Mouse (Mus musculus): ENCODE measurements at regions not wholly inside any gene's neighbourhood (a gene's known extent, or its start where the extent isn't known, plus 50 kb on each side); places are given as distances from the start of the nearest gene placed in this dataset.

DNA sequence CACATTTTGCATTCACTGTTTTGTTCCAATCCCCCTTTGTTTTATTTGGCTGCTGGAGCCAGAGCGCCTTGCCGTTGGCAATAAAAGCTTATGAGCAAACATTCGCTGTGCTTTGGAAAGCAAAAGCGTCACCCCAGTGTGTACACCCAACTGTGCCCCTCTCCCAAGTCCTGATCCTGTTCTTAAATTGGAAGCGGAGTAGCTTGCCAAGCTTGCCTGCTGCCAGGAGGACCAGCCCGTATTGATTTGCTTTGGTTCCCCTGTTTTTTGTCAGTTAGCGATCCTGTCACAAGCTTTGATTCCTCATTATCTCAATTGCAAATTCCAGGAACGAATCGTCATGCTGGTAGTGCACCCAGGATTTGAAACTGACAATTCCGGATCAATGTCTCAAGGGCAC, 917.5 kb downstream of the Olfm4 start:
- no peak for DNase-seq (ENCODE audit: low spot score in 2 of 2)

DNA sequence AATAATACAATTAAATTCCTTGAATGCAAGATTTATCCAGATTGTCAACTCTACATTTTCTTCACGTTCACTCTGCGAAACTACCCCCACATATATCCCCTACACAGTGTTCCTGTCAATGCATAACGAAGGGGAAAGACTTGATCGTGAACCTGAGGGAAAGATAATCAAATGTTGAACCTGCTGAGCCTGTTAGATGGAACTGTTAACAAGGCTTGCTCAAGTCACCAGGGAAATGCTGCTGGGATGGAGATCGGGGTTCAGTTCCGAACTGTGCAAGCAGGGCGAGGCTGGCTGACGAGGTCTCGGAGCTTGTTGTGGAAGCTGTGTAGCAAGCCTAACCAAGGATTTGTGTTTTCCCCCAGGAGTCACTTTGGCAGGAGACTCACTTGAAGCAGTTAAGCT, 917.9 kb downstream of the Olfm4 start:
- DNase-seq (ENCODE audit: low spot score in 2 of 2) = no peak

DNA sequence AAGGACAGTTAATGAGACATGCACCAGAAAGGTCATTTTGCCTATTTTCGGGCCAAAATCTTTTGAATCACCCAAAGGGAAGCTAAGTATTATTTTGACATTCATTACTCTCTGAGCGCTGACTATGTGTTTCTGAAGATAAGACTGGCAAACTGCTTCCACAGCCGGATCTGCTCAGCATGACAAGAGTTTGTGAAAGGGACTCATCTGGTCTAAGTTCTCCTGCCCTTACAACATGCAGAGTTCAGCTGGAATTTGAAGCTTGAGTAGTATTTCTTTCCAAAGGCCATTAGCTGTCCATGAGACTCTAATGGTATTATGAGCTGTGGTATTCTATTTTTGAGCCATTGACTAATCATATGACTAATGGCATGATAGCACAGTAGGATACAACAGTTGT, 932.1 kb downstream of the Olfm4 start:
- DNase-seq (ENCODE audit: low spot score in 2 of 2) = no peak

DNA sequence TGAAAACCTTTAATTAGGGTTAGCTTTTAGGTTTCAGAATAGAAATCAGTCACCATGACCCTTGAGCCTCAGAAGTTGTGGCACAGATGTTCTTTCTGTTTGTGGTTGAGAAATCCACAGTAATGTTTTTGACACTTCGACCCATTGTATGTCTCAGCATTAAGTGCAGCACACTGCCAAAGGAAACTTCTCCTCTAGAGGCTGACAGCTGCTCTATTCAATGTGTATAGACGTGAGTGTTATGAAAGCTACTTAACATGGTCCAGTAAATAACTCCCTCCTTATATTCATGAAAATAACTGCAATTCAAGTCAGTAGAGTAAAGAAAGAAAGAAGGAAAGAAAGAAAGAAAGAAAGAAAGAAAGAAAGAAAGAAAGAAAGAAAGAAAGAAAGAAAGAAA, 939.9 kb downstream of the Olfm4 start:
- no peak for DNase-seq (ENCODE audit: low spot score in 2 of 2)

DNA sequence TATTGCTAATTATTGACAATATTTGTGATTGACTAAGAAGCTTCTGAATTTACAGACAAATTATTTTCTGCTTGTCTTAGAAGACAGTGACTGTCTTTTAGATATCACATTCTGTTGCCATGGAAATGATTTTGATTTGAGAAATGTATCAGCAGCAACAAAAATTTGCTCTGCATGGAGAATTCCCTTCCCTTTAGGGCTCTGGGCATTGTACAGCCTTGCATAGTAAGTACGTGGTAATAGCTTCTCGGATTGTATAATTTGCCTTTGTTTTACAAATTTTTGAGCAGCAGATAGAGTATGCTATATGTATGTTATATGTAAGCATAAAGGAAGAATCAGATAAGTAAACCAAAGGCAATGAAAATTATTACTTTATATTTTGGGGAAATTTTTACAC, 976.1 kb downstream of the Olfm4 start:
- no peak for DNase-seq (ENCODE audit: low spot score in 2 of 2)

- no peak for DNase-seq (ENCODE audit: low spot score in 2 of 2)
Observed at GRCm38 (mm10) chr14:80975795-80976194, 991.9 kb downstream of the Olfm4 start.

- DNase-seq (ENCODE audit: low spot score in 2 of 2) = no peak
Observed at GRCm38 (mm10) chr14:80976662-80977061, 992.8 kb downstream of the Olfm4 start.

DNA sequence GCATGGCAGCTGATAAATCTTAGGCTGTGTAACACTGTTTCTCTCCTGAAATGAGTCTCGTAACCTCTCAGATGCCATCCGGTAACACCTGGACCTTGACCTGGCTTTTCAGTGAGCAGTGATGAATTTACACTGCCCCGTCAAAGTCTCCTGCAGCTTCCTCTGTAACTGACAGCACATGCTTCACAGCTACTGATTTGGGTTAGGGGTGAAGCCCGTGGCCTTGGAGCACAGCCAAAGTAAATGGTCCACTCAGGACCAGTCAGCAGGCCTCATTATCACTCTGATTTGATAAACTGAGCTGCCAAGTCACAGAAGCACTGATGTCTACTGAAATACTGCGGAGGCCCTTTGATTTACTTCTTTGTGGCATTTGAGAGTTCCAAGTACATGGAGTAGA, 995.6 kb downstream of the Olfm4 start:
- DNase-seq (ENCODE audit: low spot score in 2 of 2) = peak in 1 of 2 experiments; percentile 3

GRCm38 (mm10) chr14:80990192-80990591, 1006.3 kb downstream of the Olfm4 start:
- DNase-seq (ENCODE audit: low spot score in 2 of 2) = no peak

DNA sequence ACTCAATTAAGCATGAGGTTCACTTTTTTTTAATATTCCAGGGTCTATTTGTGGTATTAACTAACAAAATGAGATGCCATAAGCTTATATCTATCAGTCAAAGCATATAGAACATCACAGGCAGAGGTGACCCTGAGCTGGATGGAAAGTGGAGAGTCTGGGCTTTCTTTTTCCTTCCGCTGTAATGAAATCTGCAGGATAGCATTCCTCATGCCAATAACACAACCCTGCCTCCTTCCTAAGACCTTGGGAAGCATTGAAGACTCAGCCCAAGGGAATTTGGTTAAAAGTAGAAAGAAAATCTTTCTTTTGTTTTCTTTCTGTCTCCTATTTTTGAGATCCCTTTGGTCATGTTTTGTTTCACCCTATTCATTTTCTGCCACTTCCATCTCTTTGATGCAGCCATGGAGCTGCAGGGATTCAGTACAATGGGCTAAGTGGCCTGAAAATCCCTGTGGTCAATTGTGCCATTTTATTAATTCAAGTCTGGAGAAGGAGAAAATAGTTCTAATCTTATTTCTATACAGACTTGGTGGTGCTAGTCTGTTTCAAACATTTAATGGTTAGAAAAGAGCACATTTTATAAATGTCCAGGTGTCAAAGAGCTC, 1006.9 kb downstream of the Olfm4 start:
- no peak for DNase-seq (ENCODE audit: low spot score in 2 of 2)

GRCm38 (mm10) chr14:80999030-80999429, 1015.1 kb downstream of the Olfm4 start:
- no peak for DNase-seq (ENCODE audit: low spot score in 2 of 2)

DNA sequence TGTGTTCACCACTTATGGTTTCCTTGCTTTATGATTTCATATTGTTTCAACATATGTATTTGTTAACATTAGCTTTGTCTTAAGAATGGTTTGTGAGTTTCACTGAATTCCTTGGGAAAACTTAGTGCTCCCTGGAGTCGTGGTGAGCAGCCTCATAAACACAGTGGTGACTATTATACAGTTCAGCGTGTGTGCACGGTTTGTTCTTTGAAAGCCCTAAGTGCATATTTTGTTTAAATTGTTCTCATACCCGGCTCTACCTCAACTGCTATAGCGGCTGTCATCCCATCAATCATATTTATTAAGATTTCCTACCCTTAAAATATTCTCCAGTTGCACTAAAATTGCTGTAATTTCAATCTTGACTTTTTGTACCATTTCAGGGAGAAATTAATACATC, 1029.3 kb downstream of the Olfm4 start:
- DNase-seq (ENCODE audit: low spot score in 2 of 2) = no peak

- DNase-seq (ENCODE audit: low spot score in 2 of 2) = no peak
Observed at GRCm38 (mm10) chr14:81031475-81031874, 1047.6 kb downstream of the Olfm4 start.

DNA sequence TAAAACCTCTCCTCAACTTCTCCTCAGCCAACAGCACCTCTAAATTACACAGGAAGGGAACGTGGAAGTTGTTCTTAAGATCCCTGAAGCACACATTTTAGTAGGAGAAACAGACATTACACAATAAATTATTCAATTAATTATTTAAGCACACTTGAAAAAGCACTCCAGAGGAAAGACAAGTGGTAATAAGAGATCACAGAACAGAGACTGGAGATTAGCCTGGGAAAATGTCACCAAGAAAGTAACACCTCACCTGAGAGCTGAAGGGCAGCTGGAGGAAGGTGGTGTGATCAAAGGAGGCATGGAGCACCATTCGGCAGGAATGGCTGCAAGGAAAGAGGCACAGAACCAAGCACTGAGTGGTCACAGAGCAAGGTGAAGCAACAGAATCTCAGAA, 1053.8 kb downstream of the Olfm4 start:
- no peak for DNase-seq (ENCODE audit: low spot score in 2 of 2)

- no peak for DNase-seq (ENCODE audit: low spot score in 2 of 2)
Observed at GRCm38 (mm10) chr14:81038045-81038444, 1054.2 kb downstream of the Olfm4 start.

Measured in adrenal gland, postnatal 4 days (tissue).